Mouse (Mus musculus) spleen, adult 2 months (tissue): Measurements from ENCODE around the gene Slc8b1. TPM values are rescaled to one million over a fixed set of nuclear protein-coding genes. Genes with fewer than 3 reads are reported as not detected.

Source experiments
- DNase-seq, 2 experiments: peaks; one replicate each; pipeline versions ENCODE4 v3.0.0 to v3.0.0-alpha.2; 2012 to 2021; ENCODE audit warnings: low spot score in 2 of 2, low read depth in 1 of 2
- H3K27ac ChIP-seq: fragments of 200-500 bp; 2 replicates; pipeline ENCODE4 v1.5.1; 2012; ENCODE audit warnings: low read length, inconsistent platforms; ENCODE audit not compliant: insufficient read depth
- H3K27me3 ChIP-seq: fragments of 200-500 bp; 2 replicates; pipeline ENCODE4 v1.6.1; 2012; ENCODE audit warnings: mild to moderate bottlenecking, moderate library complexity, low read length, inconsistent platforms; ENCODE audit not compliant: control insufficient read depth, insufficient read depth
- H3K36me3 ChIP-seq: fragments of 200-500 bp; 2 replicates; pipeline ENCODE4 v1.6.1; 2012; ENCODE audit warnings: mild to moderate bottlenecking, low read length, inconsistent platforms; ENCODE audit not compliant: control insufficient read depth, insufficient read depth
- H3K4me1 ChIP-seq: fragments of 200-500 bp; 2 replicates; pipeline ENCODE4 v1.6.1; 2011; ENCODE audit warnings: inconsistent platforms; ENCODE audit not compliant: control insufficient read depth, insufficient read depth, insufficient read length
- H3K4me3 ChIP-seq: fragments of 200-500 bp; 2 replicates; pipeline ENCODE4 v1.5.1; 2011; ENCODE audit warnings: mild to moderate bottlenecking, inconsistent platforms; ENCODE audit not compliant: insufficient read depth, insufficient read length; ENCODE audit errors: extremely low read depth
- CTCF ChIP-seq: fragments of 200-500 bp; IDR thresholded peaks from 2 replicates; pipeline ENCODE4 v1.5.1; 2011; ENCODE audit warnings: mild to moderate bottlenecking, inconsistent platforms; ENCODE audit not compliant: insufficient read depth, insufficient read length, insufficient replicate concordance; ENCODE audit errors: extremely low read depth
- POLR2A ChIP-seq: fragments of 200-500 bp; IDR thresholded peaks from 2 replicates; pipeline ENCODE4 v1.6.1; 2011; ENCODE audit warnings: low read depth, low read length, inconsistent platforms
- WGBS: fragments of 180-500 bp; shearing (Covaris S2); methylation state at CpG from one replicate; pipeline ENCODE4 v1.1.7; 2018; 5-methylcytosine and 5-hydroxymethylcytosine counted together
- polyA plus RNA-seq: library from polyadenylated mRNA; depleted of rRNA; stranded (reverse); fragments of >200 nt; gene quantifications from 2 replicates; pipeline ENCODE4 v1.2.3, GENCODE M21; 2012

The Slc8b1 gene
- polyA plus RNA-seq, 1 experiment: 52.0 TPM

DNA sequence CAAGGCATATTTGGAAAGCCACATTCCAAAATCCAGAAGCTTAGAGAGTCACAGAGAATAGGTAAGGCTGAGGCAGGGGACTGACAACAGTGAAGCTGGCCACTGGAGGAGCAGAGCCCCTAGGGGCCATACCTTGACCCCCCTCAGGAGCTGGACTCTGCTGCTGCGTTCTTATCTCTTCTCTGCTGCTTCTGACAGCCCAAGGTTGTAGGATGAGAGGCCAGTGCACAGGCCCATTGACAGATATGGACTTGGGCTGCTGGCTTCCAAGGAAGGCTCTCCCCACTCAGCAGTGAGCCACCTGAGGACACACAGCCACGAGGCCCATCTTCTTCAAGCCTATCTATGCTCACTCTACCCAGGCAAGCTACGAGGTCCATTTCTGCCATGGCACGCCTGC lies 58.0 kb downstream of the Slc8b1 start:
- Histone ChIP-seq H3K27ac (no peak overlapping the region), H3K27me3 (no peaks in the 10 kb centered on the region), H3K4me3 (no peak overlapping the region), H3K36me3 (no peaks in the 10 kb centered on the region), H3K4me1 (peaks cover 3% of the 10 kb centered on the region; the same call in 1 of the 2 replicates)
- TF ChIP-seq CTCF (no peak), POLR2A (no peak)
- no peak for DNase-seq
- WGBS: 81% methylated on average over 4 of the region's 4 CpGs

- peaks cover 3% of the 10 kb centered on the region; the same call in 1 of the 2 replicates for H3K4me1 ChIP-seq
- H3K4me3 ChIP-seq: no peak overlapping the region
- no peak for DNase-seq
- no peaks in the 10 kb centered on the region for H3K36me3 ChIP-seq
- no peak overlapping the region for H3K27ac ChIP-seq
- WGBS: 91% methylated on average over 3 of the region's 3 CpGs
- TF ChIP-seq POLR2A (no peak), CTCF (no peak)
- no peaks in the 10 kb centered on the region for H3K27me3 ChIP-seq
These were observed 58.8 kb downstream of the Slc8b1 start for GRCm38 (mm10) chr5:120569791-120570190.

DNA sequence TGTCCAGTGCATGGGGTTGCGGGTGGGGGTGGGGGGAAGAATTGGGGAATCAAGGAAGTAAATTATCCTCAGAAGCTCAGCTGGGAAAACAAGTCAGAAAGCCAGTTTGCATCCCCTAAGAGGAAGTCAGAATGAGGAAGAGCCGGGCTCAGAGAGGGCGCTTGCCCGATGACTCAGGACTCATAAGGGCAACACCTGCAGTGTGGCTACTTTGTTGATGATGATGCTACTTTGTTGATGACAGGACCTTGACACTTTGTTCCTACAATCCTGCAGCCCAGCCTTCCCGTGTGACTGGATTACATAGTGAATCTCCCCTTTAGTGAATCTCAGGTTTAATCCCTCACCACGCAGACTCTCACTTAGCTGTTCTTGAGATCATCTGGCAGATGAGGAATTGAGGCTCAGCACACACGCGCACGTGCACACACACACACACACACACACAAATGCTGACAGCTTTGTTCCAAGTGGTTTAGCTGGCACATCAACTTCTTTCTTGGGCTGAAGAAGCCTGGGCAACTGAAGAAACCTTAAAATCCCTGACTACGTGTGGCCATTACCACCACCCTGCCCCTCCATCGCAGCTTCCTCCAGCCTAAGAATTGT lies 59.4 kb downstream of the Slc8b1 start:
- H3K4me3 ChIP-seq: no peak overlapping the region
- TF ChIP-seq POLR2A (no peak), CTCF (no peak)
- 0 out of 2 replicates have a peak overlapping the region, but pooled peaks have one; percentile 14 for H3K27ac ChIP-seq
- H3K27me3 ChIP-seq: no peaks in the 10 kb centered on the region
- WGBS: 41% methylated on average over 11 of the region's 11 CpGs
- H3K4me1 ChIP-seq: peaks cover 3% of the 10 kb centered on the region; the same call in 1 of the 2 replicates
- H3K36me3 ChIP-seq: no peaks in the 10 kb centered on the region
- DNase-seq: no peak

DNA sequence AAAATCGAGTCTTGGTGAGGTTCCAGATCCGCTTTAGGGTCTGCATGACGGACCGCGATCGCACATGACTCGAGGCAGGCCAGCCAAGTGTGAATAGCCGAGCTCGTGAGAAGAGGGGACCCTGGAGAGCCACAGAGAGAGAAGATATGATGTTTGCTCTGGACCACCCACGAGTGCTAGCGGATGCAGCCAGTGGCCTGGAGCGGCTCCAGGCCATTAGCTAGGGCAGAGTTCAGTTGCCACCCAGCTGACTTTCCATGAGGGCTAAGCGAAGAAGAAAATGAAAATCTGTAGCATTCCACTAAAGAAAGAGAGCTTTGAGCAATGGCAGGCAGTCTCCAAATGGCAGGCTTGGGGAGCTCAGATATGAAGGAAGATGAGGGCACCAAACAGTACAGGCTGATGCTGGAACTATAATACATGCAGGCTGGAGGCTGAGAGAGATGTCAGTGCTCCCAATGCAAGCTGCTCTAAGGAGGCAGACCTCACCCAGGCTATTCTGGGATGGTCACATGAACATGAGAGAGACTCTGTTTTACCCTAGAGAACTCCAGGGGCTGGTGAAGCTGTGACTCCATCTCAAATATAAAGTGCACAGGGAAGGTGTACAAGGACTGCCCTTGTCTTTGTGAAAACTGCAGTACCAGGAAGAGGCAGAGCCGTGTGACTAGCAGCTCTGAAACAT lies 60.2 kb downstream of the Slc8b1 start:
- peaks cover 3% of the 10 kb centered on the region; the same call in 1 of the 2 replicates for H3K4me1 ChIP-seq
- H3K27ac ChIP-seq: no peak overlapping the region
- TF ChIP-seq POLR2A (no peak), CTCF (no peak)
- no peaks in the 10 kb centered on the region for H3K36me3 ChIP-seq
- 88% methylated on average over 14 of the region's 14 CpGs for WGBS
- no peaks in the 10 kb centered on the region for H3K27me3 ChIP-seq
- no peak overlapping the region for H3K4me3 ChIP-seq
- DNase-seq: no peak

DNA sequence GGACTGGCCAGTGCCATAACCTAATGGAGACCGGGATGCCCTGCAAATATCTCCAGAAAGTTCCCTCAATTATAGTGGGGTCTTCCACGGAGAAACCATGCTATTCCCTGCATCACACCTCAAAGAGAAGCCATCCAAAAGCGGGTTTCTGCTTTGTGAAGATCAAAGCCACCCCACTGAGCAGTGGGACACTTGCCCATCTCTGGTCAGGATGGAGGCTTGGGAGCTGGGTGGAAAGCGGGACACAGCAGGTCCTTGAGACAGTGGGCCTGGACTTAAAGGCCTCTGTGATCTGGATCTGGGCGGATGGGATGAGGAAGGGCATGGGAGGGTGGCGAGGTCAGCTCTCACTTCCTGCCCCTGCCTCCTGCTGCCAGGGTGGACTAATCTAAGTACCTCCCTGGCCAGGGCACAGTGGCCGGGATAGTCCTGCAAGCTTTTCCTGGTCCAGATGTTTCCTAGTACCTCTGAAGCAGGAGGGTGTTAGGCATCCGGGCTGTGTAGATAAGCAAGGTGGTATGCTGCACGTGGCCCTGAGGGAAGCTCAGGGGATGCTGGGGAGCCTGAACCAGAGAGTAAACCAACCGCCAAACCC lies 63.6 kb downstream of the Slc8b1 start:
- H3K27ac ChIP-seq: no peak overlapping the region
- no peaks in the 10 kb centered on the region for H3K27me3 ChIP-seq
- 90% methylated on average over 10 of the region's 10 CpGs for WGBS
- DNase-seq: no peak
- no peaks in the 10 kb centered on the region for H3K36me3 ChIP-seq
- peaks cover 24% of the 10 kb centered on the region; the same call in 1 of the 2 replicates for H3K4me1 ChIP-seq
- no peak overlapping the region for H3K4me3 ChIP-seq
- TF ChIP-seq CTCF (no peak), POLR2A (no peak)

GRCm38 (mm10) chr5:120576781-120577301 lies 65.9 kb downstream of the Slc8b1 start:
- Histone ChIP-seq H3K27me3 (no peaks in the 10 kb centered on the region), H3K4me3 (no peak overlapping the region), H3K27ac (no peak overlapping the region), H3K36me3 (peaks cover 2% of the 10 kb centered on the region; the same call in 1 of the 2 replicates), H3K4me1 (peaks cover 28% of the 10 kb centered on the region; the same call in 1 of the 2 replicates)
- TF ChIP-seq CTCF (no peak), POLR2A (no peak)
- DNase-seq: no peak
- WGBS: 29% methylated on average over 11 of the region's 11 CpGs

- 31% methylated on average over 10 of the region's 10 CpGs for WGBS
- H3K36me3 ChIP-seq: peaks cover 5% of the 10 kb centered on the region; the same call in 1 of the 2 replicates
- H3K27me3 ChIP-seq: no peaks in the 10 kb centered on the region
- peak in 1 of 2 experiments; percentile 36 for DNase-seq
- no peak overlapping the region for H3K4me3 ChIP-seq
- peaks cover 28% of the 10 kb centered on the region; the same call in 1 of the 2 replicates for H3K4me1 ChIP-seq
- peak; percentile 26; the same call in 1 of the 2 replicates for TF ChIP-seq CTCF
- no peak for TF ChIP-seq POLR2A
- peak overlapping the region; percentile 89 for H3K27ac ChIP-seq
These were observed 67.0 kb downstream of the Slc8b1 start for GRCm38 (mm10) chr5:120577935-120578441.
